Mouse (Mus musculus) limb, embryonic 11.5 days (tissue): ENCODE data around the gene Sval2. TPM values are rescaled to one million over a fixed set of nuclear protein-coding genes. Genes with fewer than 3 reads are reported as not detected.

ENCODE experiments used
- ATAC-seq: fragments of 200-750 bp; cut with Nextera tagmentation; 2 replicates; pipeline ENCODE4 v1.8.0; 2017; ENCODE audit warnings: low read depth; ENCODE audit not compliant: insufficient number of reproducible peaks, low FRiP score, low TSS enrichment
- DNase-seq: peaks from one replicate; pipeline ENCODE4 v3.0.0-alpha.2; 2015; ENCODE audit warnings: low spot score
- H3K27ac ChIP-seq: fragments of 300-500 bp; sonication (generic); replicated peaks from 2 replicates; pipeline ENCODE4 v1.5.1; 2014; ENCODE audit warnings: low read depth, mild to moderate bottlenecking, low read length
- H3K27me3 ChIP-seq: fragments of 300-500 bp; sonication (generic); 2 replicates; pipeline ENCODE4 v1.6.1; 2014; ENCODE audit warnings: mild to moderate bottlenecking, low read length, mixed read lengths; ENCODE audit not compliant: control insufficient read depth, insufficient read depth
- H3K36me3 ChIP-seq: fragments of 300-500 bp; sonication (generic); 2 replicates; pipeline ENCODE4 v1.6.1; 2014; ENCODE audit warnings: mild to moderate bottlenecking, low read length, moderate library complexity, mixed read lengths; ENCODE audit not compliant: control insufficient read depth, insufficient read depth
- H3K4me1 ChIP-seq: fragments of 300-500 bp; sonication (generic); 2 replicates; pipeline ENCODE4 v1.6.1; 2014; ENCODE audit warnings: low read length, mixed read lengths; ENCODE audit not compliant: control insufficient read depth, insufficient read depth
- H3K4me2 ChIP-seq: fragments of 300-500 bp; sonication (generic); 2 replicates; pipeline ENCODE4 v1.6.1; 2014; ENCODE audit warnings: low read depth, mild to moderate bottlenecking, moderate library complexity; ENCODE audit not compliant: severe bottlenecking
- H3K4me3 ChIP-seq: fragments of 300-500 bp; sonication (generic); 2 replicates; pipeline ENCODE4 v1.5.1; 2014; ENCODE audit warnings: low read depth, low read length
- H3K9ac ChIP-seq: fragments of 300-500 bp; sonication (generic); 2 replicates; pipeline ENCODE4 v1.6.1; 2014; ENCODE audit warnings: mild to moderate bottlenecking, low read length
- H3K9me3 ChIP-seq: fragments of 300-500 bp; sonication (generic); 2 replicates; pipeline ENCODE4 v1.6.1; 2016; ENCODE audit warnings: low read length; ENCODE audit not compliant: control insufficient read depth
- WGBS: fragments of 180-500 bp; shearing (Covaris S2); extraction: QIAGEN DNeasy Blood & Tissue Kit; methylation state at CpG from one replicate; pipeline ENCODE4 v1.1.7; 2014; 5-methylcytosine and 5-hydroxymethylcytosine counted together
- polyA plus RNA-seq: library from polyadenylated mRNA; unstranded; fragments of >200 nt; fragmentation: Nextera tagmentation; extraction: Ambion mirVana; gene quantifications from 2 replicates; pipeline ENCODE4 v1.2.1, GENCODE M21; 2014

Sval2 gene
- not detected in 2 replicates for polyA plus RNA-seq

DNA sequence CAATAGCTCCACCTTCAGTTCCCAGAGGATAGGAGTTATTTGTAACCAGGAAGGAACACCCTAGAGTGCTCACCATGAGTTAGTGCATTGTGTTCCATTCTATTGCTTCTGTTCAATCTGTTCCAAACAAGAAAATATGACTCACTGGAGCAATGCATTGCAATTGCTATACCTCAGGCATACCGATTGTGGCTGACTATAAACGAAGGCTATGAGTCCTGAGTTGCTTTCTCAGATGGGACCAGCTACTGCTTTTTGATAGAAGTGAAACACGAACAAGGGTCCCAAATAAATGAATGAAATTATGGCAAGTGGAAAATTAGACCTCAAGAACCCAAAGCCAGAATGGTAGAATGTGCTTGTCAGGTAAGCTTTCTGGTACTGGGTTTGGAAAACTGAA, at the start of gene Sval2:
Gene Sval2 (plus strand): TSS at position 301 of the 400 bp plus-strand sequence.
- Histone ChIP-seq H3K4me3 (no peak within 1 kb of the TSS), H3K4me1 (no peaks in the 10 kb centered on the region), H3K27me3 (no peaks in the 10 kb centered on the region), H3K36me3 (no peaks in the 10 kb centered on the region), H3K4me2 (no peak within 1 kb of the TSS), H3K9ac (no peak within 1 kb of the TSS), H3K27ac (no peak within 1 kb of the TSS), H3K9me3 (no peaks in the 10 kb centered on the region)
- WGBS: 85% methylated on average over 3 of the region's 3 CpGs
- ATAC-seq: no peak
- DNase-seq: no peak

DNA sequence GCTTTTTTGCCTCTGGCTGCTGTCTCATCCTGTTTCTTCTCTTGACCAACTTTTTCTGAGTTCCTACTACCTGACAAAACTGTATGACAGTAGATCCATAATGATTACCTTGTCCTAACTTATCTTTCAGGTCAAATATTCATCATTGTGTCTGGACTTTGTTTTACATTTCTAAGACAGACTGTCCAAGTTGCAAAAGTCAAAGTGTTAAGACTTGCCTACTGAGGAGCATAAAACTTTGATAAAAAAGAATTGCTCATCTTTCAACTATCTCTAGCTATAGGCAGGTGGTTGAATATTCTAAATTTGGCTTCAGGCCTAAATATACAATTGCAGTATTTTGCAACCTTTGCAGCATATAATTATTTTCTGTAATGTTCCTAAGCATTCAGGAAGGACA, 28.7 kb upstream of the Sval2 start:
- Histone ChIP-seq H3K4me2 (no peak overlapping the region), H3K27ac (no peak overlapping the region), H3K27me3 (no peaks in the 10 kb centered on the region), H3K4me1 (no peaks in the 10 kb centered on the region), H3K9me3 (no peaks in the 10 kb centered on the region), H3K9ac (no peak overlapping the region), H3K36me3 (no peaks in the 10 kb centered on the region), H3K4me3 (no peak overlapping the region)
- DNase-seq (no peak), ATAC-seq (no peak)

DNA sequence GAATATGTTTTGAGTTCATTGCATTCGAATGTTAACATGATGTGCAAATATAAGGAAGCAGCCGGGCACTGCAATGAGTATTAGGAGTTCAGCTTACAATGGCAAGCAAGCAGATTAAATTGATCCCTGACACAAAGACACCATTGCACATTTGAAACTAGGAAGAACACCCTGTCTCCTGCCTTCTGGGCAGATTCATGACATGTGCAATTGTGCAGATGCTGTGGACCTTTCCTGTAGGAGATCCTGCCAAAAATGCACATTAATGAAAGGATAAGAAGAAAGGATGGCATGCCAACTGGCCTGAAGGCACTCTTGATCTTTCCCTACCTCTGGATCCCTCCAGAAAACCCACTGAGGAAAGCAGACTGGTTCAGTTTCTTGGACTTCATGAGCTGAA, 23.3 kb upstream of the Sval2 start:
- ATAC-seq: no peak

DNA sequence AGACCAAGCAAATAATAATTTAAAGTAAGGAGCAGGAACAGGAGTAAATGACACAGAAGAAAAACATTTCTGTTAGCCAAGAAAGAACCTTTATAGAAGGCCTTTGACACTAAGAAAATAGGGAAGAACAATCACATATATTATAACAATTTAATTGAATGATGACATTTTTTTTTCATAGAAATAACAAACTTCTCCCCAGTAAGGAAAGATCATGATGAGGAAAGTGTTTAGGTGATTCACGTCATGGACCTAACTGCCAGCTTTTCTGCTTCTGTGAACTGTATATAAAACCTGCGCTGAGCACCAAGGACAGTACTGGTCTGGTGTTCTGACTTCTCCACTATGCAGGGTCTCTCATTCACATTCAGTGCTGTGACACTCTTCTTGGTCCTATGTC, 5.6 kb upstream of the Sval2 start, which contains the start of gene Pip:
Gene Pip (plus strand): TSS at position 301 of the 400 bp plus-strand sequence.
- Histone ChIP-seq H3K9ac (no peak within 1 kb of the TSS), H3K27ac (no peak within 1 kb of the TSS), H3K36me3 (no peaks in the 10 kb centered on the region), H3K4me1 (no peaks in the 10 kb centered on the region), H3K9me3 (no peaks in the 10 kb centered on the region), H3K4me2 (no peak within 1 kb of the TSS), H3K4me3 (no peak within 1 kb of the TSS), H3K27me3 (no peaks in the 10 kb centered on the region)
- 88% methylated on average over 2 of the region's 2 CpGs for WGBS
- DNase-seq (no peak), ATAC-seq (no peak)

More for the DNA sequence above, 23.3 kb upstream of the Sval2 start:
- Histone ChIP-seq H3K4me2 (no peak overlapping the region), H3K9me3 (no peaks in the 10 kb centered on the region), H3K9ac (no peak overlapping the region), H3K4me1 (no peaks in the 10 kb centered on the region), H3K27me3 (no peaks in the 10 kb centered on the region), H3K4me3 (no peak overlapping the region), H3K36me3 (no peaks in the 10 kb centered on the region), H3K27ac (no peak overlapping the region)
- 92% methylated on average over 2 of the region's 2 CpGs for WGBS
- DNase-seq: no peak

DNA sequence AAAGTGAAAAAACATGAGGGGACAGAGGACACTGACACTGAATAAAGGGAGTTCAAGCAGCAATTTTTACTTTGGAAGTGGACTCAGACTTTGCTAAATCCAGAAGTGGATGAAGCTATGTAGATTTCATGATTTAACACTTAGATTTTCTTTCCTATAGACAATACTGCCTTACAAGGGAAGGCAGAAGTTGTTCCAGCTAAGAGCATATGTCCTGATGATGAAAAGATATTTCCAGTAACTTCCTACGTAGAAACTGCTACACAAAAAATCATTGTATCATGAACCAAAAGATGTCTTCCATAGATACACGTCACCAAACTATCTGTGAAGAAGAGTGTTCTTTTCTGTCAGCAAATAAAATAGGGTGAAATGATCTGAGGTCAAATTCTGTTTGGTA, 11.2 kb downstream of the Sval2 start:
- Histone ChIP-seq H3K4me3 (no peak overlapping the region), H3K4me1 (no peaks in the 10 kb centered on the region), H3K9ac (no peak overlapping the region), H3K36me3 (no peaks in the 10 kb centered on the region), H3K9me3 (no peaks in the 10 kb centered on the region), H3K4me2 (no peak overlapping the region), H3K27ac (no peak overlapping the region), H3K27me3 (no peaks in the 10 kb centered on the region)
- DNase-seq (no peak), ATAC-seq (no peak)
- WGBS: 79% methylated on average over 2 of the region's 2 CpGs

DNA sequence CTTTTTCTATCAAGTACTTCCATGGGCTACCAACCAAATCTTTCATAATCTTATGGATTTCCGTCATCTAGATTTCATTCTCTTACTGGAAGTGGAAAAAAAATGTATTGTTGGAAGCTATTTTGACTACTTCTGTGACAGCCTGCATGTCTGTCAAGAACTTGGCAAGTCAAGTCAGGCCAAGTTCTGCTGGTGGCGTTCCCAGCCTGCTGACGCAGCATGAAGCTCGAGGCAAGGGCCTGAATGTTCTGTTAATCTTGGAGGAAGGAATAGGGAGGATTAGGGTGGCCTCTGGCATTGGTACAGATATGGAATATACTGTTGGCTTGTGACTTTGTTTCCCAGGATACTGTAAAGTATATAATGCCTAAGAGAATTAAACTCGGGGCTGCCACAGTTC, 58.8 kb downstream of the Sval2 start:
- Histone ChIP-seq H3K4me2 (no peak overlapping the region), H3K9ac (no peak overlapping the region), H3K36me3 (no peaks in the 10 kb centered on the region), H3K9me3 (no peaks in the 10 kb centered on the region), H3K27ac (no peak overlapping the region), H3K4me3 (no peak overlapping the region), H3K4me1 (no peaks in the 10 kb centered on the region), H3K27me3 (no peaks in the 10 kb centered on the region)
- DNase-seq (no peak), ATAC-seq (no peak)
- WGBS: 89% methylated on average over 5 of the region's 5 CpGs

Other genes starting within 250 kb of the Sval2 start
- gene Ephb6, start 247.5 kb upstream of the Sval2 start, polyA plus RNA-seq: 14.8 and 14.9 TPM in 2 replicates
- gene Trpv6, start 216.6 kb upstream of the Sval2 start, polyA plus RNA-seq: 0.27 and 0.40 TPM in 2 replicates
- gene Trpv5, start 172.2 kb upstream of the Sval2 start, polyA plus RNA-seq: not detected in 2 replicates
- not detected in 2 replicates for gene Llcfc1, start 168.6 kb upstream of the Sval2 start, polyA plus RNA-seq
- 7.9 and 8.5 TPM in 2 replicates for gene Kel, start 148.7 kb upstream of the Sval2 start, polyA plus RNA-seq
- not detected in 2 replicates for gene Olfr459, start 77.8 kb upstream of the Sval2 start, polyA plus RNA-seq
- gene Pip, start 5.5 kb upstream of the Sval2 start, polyA plus RNA-seq: not detected in 2 replicates
- not detected in 2 replicates for gene Sval1, start 98.6 kb downstream of the Sval2 start, polyA plus RNA-seq
- not detected in 2 replicates for gene Sval3, start 115.2 kb downstream of the Sval2 start, polyA plus RNA-seq
- not detected in 2 replicates for gene Sva, start 185.4 kb downstream of the Sval2 start, polyA plus RNA-seq